Mouse (Mus musculus): ENCODE measurements at regions not wholly inside any gene's neighbourhood (a gene's known extent, or its start where the extent isn't known, plus 50 kb on each side); places are given as distances from the start of the nearest gene placed in this dataset.

DNA sequence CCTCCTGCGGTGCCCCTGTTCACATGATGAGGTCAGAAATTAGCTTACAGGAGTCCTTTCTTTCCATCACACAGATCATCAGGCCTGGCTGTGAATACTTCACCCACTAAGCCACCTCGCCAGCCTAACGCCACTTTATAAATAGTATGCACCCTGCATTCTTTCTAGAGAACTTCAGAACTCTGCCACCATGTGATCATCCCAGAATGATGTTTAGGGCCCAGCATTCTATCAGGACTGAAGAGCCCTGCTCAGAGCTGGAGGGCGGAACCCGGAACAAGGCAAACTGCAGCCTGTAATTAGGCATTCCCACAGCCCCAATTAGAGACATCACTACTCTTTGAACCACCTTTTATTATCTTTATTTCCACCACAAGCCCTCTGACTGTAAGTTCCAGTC is 120.2 kb upstream of the Ptch1 start:
- no peak for ATAC-seq (replicated peaks; ENCODE audit: low read depth, poor library complexity, severe bottlenecking)

DNA sequence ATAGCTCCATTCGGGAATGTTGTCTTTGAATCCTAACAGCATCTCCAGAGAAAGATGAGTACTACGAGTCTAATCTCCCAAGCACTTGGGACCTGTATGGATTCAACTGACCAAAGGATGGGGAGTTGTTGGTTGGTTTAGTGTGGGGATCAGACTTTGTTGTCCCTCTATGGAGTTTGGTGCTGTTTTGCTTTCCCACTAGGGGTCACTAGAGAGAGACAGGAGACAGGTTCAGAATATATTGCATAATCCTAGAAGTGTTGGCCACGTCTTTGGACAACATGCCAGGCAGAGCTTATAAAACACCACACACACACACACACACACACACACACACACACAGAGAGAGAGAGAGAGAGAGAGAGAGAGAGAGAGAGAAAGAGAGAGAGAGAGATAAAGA is 118.6 kb upstream of the Ercc6l2 start:
- peak; percentile 76 for ATAC-seq (replicated peaks; ENCODE audit: low read depth, poor library complexity, severe bottlenecking)

GRCm38 (mm10) chr13:63699624-63700023 is 115.4 kb upstream of the Ercc6l2 start:
- no peak for ATAC-seq (replicated peaks; ENCODE audit: low read depth, poor library complexity, severe bottlenecking)

GRCm38 (mm10) chr13:63700747-63701146 is 114.3 kb upstream of the Ercc6l2 start:
- peak; percentile 71 for ATAC-seq (replicated peaks; ENCODE audit: low read depth, poor library complexity, severe bottlenecking)

DNA sequence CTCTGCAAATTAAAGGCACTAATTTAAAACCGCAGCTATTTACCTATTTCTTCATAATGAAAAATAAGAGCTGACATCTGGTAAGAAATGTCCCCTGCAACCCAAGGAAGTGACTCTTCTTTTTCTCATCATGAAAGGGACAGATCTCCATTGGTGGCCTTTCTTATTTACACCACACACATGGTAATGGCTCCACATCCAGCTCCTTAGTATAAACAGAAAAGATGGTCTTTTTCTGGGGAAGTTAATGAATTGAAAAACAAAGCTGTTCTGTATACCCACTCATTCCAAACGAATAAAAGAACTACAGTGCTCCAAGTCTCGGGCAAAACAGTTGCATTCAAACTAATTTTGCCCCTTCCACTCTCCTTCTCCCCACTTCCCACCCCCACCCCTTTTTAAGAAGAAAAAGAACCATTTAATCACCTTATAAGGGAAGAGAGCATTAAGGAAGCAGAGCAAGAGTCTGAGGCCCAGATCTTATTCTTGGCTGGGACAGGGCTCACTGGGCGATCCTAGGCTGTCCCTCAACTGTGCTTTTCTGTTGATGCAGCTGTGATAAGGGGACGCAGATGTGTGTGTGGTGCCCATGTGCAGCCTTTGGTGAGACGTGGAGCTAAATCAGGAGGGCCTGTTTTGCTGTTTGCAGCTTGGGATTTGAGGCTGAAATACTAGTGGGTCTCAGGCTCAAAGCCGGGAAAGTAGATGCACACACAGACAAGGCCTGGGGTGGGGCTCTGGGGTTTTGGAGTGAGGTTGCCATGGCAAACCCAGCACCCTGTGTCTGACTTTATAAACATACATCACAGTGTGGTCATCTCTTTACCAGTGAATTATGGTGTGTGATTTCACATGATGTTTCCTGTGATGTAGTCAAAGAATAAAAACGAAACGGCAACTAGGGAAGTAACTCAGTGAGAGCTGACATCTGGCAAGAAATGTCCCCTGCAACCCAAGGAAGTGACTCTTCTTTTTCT is 113.6 kb upstream of the Ercc6l2 start:
- ATAC-seq (replicated peaks; ENCODE audit: low read depth, poor library complexity, severe bottlenecking): peak; percentile 88

GRCm38 (mm10) chr13:63708567-63708966 is 106.5 kb upstream of the Ercc6l2 start:
- no peak for ATAC-seq (replicated peaks; ENCODE audit: low read depth, poor library complexity, severe bottlenecking)

GRCm38 (mm10) chr13:63713137-63713536 is 101.9 kb upstream of the Ercc6l2 start:
- ATAC-seq (replicated peaks; ENCODE audit: low read depth, poor library complexity, severe bottlenecking): no peak

- ATAC-seq (replicated peaks; ENCODE audit: low read depth, poor library complexity, severe bottlenecking): no peak
Observed at GRCm38 (mm10) chr13:63716498-63716897, 98.5 kb upstream of the Ercc6l2 start.

GRCm38 (mm10) chr13:63717249-63717648 is 97.8 kb upstream of the Ercc6l2 start:
- no peak for ATAC-seq (replicated peaks; ENCODE audit: low read depth, poor library complexity, severe bottlenecking)

- ATAC-seq (replicated peaks; ENCODE audit: low read depth, poor library complexity, severe bottlenecking): peak; percentile 54; the same call in 1 of the 2 replicates
Observed at GRCm38 (mm10) chr13:63718782-63719181, 96.3 kb upstream of the Ercc6l2 start.

DNA sequence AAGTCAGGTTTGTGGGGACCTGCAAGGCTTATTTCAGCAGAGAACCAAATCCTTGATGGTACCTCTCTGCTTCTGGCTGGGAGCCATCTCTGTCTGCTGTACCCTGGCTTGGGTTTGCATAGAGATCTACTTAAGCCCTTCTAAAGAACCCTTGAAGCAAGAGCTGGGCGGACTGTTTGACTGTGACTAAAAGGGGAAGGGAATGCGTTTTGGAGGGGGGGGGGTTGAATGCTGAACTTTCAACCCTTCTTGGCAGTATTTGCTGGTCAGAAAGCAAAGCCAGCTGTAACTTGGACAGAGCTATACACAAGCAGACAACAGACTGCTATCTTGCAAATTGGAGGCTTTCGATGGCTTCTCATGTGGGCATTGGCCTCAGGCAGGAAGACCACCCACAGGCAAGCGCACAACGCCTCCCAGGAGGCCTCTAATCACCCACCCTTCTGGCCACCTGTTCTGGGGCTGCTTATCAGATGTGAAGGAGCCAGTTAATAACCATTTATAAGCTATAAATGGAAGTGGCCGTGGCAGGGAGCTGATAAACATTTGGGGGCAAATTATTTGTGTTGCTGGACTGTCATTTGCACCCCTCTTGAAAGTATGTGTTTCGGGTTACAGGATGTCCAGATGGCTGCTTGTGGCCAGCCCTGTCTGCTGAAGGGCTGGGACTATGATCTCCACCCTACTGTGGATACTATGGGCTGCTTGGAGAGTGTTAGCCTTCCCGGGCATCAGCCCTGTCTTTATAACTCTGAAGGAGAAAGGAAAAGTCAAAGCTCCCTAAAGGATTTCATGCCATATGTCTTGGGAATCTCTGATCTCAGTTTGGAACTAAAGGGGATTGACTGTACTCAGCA is 95.5 kb upstream of the Ercc6l2 start:
- ATAC-seq (replicated peaks; ENCODE audit: low read depth, poor library complexity, severe bottlenecking): peak; percentile 48

DNA sequence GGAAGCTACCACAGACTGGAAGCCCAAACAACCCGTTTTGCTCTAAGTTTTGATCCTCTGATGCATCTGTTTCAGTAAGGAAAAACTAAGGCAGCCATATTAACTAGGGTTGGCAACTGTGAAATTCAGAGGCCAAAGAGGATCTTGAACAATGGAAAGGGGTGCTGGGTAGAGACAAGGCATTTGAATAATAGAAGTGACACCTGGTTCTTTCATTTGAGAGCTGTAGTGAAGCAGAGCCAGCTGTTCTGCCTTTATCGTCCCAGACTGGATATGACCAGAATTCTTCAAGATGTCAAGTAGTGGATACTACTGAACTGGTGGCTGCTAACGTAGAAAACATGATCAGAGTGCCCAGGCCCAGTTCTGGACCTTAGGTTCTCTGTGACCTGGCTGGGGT is 94.4 kb upstream of the Ercc6l2 start:
- ATAC-seq (replicated peaks; ENCODE audit: low read depth, poor library complexity, severe bottlenecking): no peak

DNA sequence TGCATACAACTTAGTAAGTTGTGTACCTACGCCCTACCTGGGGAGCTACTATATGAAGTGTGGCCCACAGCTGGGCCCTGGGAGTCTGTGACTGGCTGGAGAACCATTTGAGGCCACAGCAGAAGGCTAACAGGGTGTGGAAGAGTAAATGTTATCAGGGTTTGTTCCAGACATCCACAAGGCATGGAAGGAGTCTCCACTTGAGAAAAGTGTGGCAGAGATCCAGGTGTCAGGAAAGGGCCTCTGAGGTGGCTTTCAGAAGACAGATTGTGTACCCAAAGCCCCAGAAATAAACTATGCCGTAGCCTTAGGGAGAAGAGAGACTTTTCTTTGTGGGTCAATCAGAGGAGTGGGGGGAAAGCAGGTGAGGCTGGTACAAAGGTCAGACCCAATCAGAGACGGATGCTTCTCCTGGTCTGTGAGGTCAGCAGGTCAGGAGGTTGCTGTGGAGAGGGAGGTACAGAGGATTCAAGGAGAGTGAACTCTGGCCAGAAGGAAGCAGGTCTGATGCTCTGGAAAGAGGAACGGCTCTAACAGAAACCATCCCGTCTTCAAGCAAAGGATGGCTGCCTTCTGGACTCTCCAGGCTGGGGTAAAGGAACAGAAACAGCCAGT is 93.9 kb upstream of the Ercc6l2 start:
- no peak for ATAC-seq (replicated peaks; ENCODE audit: low read depth, poor library complexity, severe bottlenecking)

DNA sequence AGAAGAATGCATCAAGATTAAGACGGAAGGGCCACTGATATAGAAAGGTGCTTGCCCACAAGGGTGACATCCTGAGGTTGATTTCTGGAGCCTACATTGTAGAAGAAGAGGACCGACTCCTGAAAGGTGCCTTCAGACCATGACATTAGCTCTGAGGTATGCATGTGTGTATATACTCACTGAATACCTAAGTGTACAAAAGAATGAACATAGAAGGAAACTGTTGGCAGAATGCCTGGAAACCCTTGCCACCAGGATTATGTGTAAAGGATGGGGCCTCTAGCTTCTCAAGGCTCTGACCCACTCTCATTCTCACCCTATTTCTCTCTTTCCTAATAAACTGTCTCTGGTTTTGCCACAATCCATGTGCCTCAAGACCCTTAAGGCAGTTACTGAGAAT is 90.7 kb upstream of the Ercc6l2 start:
- ATAC-seq (replicated peaks; ENCODE audit: low read depth, poor library complexity, severe bottlenecking): no peak

DNA sequence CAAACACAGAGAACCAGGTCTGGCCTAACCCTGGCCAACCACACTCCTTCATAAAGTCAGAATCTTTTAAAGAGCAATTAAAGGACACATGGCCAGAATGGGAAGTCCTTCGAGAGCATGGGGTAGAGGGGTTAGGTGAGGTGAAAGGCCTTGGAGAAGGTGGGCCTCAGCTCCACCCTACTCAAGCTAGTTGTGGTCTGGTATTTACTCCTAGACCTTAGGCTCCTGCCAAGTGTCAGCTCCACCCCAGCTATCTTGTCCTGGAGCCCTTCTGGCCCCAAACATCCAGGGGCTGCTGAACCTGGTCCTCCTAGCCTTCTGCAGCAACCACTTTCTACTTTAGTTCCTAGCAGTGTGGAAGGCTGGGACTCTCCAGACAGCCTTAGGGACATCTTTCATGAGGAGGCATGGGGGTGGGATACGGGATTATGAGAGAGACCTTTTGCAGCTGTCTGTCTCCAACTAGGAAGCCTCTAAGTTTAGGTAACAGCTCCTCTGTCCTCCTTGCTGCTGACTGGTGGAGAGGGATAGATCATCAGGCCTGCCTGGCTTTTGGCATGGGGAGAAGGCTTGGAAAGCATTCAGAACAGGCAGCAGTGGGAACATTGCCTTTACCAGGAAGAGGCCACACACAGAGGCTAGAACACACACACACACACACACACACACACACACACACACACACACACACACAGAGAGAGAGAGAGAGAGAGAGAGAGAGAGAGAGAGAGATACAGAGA is 90.0 kb upstream of the Ercc6l2 start:
- no peak for ATAC-seq (replicated peaks; ENCODE audit: low read depth, poor library complexity, severe bottlenecking)

DNA sequence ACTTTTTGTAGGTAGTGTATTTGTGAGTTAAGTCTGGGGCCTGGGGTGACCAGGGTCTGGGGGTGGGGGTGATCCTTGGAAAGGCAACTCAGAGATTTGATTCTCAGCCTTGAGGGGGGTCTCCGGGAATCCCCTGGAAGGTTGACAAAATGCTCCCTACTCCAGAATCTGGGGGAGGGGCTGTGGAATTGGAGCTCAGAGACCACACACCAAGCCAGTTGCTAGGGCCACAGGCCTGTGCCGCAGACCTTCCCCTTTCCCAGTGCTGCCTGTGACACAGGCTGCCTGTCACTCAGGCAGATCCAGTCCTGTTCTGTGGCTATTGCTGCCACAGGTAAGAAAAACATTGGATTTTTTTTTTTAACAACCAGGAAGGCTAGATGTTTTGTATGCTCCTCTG is 89.0 kb upstream of the Ercc6l2 start:
- ATAC-seq (replicated peaks; ENCODE audit: low read depth, poor library complexity, severe bottlenecking): no peak

DNA sequence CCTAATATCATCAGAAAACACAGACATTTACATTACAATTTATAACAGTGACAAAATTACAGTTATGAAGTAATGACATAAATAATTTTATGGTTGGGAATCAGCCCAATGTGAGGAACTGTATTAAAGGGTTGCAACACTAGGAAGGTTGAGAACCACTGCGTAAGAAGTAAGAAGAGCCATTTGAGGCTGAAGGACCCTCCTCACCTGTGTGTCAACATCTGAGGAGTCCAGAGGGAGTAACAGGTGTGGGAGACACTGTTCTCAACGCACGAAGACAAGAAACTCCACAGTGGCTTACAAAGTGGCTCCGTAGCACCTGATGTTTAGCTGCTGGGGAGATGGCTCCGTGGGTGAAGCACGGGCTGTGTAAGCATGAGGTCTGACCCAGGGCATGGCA is 88.5 kb upstream of the Ercc6l2 start:
- ATAC-seq (replicated peaks; ENCODE audit: low read depth, poor library complexity, severe bottlenecking): no peak

GRCm38 (mm10) chr13:63735739-63736138 is 79.3 kb upstream of the Ercc6l2 start:
- ATAC-seq (replicated peaks; ENCODE audit: low read depth, poor library complexity, severe bottlenecking): no peak

DNA sequence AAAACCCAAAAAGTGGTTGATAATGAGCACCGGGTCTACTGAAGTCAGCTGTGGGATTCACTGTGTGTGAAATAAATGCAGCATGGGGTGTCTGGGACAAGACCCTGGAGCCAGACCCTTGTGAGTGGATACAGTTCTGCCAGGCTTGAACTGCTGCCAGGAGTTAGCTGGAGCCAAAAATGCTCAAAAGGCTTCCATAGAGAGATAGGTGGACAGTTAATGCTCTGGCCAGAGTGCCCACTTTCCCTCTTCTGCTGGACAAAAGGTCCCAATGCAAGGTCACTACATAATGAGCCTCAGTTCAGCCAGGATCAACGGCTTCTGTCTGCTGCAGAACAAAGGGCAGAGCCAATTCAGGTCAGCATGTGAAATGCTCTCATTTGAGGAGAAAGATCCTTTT is 73.2 kb upstream of the Ercc6l2 start:
- ATAC-seq (replicated peaks; ENCODE audit: low read depth, poor library complexity, severe bottlenecking): no peak

DNA sequence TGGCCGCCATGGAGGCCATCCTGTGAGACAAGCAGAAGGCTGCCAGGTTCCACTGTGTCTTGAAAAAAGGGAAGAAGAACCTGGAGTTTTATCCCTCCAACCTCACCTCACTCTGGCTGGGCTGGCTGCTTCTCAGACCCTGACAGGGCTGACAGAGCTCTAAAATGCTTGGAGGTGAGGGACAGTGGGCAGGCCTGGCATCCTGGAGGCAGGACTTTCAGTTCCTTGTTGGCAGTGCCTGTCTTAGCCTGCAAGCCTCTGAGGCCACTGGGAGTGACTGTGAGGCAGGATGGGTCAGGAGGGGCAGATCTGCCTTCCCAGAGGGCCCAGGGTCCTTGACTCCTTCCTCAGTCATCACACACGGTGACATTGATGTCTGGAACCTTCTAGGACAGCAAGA is 66.3 kb upstream of the Ercc6l2 start:
- peak; percentile 52; the same call in 1 of the 2 replicates for ATAC-seq (replicated peaks; ENCODE audit: low read depth, poor library complexity, severe bottlenecking)

All from common myeloid progenitor, adult 5-6 weeks (primary cell).